Mouse (Mus musculus): ENCODE results near the gene Junb. TPM values are rescaled to one million over a fixed set of nuclear protein-coding genes. Genes with fewer than 3 reads are reported as not detected.

Gene Junb
- polyA plus RNA-seq, 1 experiment = 47.7 TPM

- Histone ChIP-seq H3K27ac (replicated peaks; ENCODE audit: low read depth, low read length) (peak overlapping the region; percentile 39; the same call in 1 of the 2 replicates), H3K4me3 (ENCODE audit: insufficient read depth, low read depth, low read length) (no peak overlapping the region), H3K4me1 (ENCODE audit: control insufficient read depth, insufficient read depth, insufficient read length, low read length) (peaks cover 16% of the 10 kb centered on the region)
Measured at GRCm38 (mm10) chr8:84981644-84982498, 3.4 kb upstream of the Junb start.

DNA sequence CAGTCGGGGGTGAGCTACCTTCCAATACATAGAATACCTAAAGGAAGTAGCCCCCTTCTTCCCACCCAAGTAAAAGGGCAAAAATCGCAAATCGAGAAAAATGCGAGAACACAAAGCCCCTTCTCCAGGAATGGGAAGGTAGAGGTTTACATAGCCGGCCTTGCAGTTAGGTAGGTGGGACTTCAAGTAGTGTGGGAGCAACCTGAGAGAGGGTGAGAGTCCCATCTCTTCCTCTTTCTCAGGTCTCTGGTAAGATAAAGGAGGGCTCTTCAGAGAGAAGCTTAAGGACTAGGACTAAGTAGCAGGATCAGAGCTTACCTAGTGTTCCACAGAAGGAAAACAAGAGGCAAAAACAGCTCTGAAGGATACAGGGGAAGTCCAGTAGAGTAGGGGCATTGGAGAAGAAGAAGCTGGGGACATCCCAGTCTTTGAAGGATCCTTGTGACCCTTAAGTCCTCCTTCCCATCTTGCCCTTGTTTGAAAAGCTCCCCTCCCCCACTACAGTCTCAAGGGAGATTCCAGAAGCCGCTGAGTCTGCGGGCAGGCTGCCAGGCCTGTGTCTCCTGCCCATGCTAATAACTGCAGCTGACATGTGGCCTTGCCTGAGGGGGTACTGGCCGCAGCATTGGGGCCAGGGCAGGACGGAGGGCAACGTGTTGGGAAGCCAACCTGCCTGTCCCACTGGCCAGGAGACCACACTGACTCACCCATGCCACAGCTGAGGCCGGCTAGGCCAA lies 2.3 kb upstream of the Junb start:
- H3K4me1 ChIP-seq (ENCODE audit: control insufficient read depth, insufficient read depth, insufficient read length, low read length) = peaks cover 16% of the 10 kb centered on the region
- peak overlapping the region; percentile 55 for H3K4me3 ChIP-seq (ENCODE audit: insufficient read depth, low read depth, low read length)
- peak overlapping the region; percentile 79 for H3K27ac ChIP-seq (replicated peaks; ENCODE audit: low read depth, low read length)

- Histone ChIP-seq H3K4me3 (ENCODE audit: insufficient read depth, low read depth, low read length) (peak overlapping the region; percentile 55), H3K27ac (replicated peaks; ENCODE audit: low read depth, low read length) (peak overlapping the region; percentile 97), H3K4me1 (ENCODE audit: control insufficient read depth, insufficient read depth, insufficient read length, low read length) (peaks cover 13% of the 10 kb centered on the region)
Measured at GRCm38 (mm10) chr8:84979599-84980421, 1.3 kb upstream of the Junb start.

DNA sequence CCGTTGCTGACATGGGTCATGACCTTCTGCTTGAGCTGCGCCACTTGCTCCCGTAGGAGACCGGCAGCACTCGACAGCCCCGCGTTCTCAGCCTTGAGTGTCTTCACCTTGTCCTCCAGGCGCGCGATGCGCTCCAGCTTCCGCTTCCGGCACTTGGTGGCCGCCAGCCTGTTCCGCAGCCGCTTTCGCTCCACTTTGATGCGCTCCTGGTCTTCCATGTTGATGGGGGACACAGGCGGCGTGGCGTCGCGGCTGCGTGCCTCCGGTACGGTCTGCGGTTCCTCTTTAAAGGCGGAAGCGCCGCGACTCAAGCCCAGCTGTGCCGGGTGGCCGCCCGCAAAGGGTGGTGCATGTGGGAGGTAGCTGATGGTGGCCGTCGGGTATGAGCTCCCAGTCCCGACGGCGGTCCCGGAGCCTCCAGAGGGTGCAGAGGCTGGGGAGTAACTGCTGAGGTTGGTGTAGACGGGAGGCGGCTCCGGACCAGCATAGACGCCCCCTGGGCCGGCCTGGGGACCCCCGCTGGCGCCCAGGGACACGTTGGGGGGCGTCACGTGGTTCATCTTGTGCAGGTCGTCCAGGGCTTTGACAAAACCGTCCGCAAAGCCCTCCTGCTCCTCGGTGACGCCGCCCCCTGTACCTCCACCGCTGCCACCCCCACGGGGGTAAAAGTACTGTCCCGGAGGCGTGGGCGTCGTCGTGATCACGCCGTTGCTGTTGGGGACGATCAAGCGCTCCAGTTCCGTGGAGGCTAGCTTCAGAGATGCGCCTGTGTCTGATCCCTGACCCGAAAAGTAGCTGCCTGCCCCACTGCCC lies 877 bp downstream of the Junb start:
- Histone ChIP-seq H3K27ac (replicated peaks; ENCODE audit: low read depth, low read length) (peak overlapping the region; percentile 92), H3K4me1 (ENCODE audit: control insufficient read depth, insufficient read depth, insufficient read length, low read length) (peaks cover 11% of the 10 kb centered on the region), H3K4me3 (ENCODE audit: insufficient read depth, low read depth, low read length) (peak overlapping the region; percentile 83)

DNA sequence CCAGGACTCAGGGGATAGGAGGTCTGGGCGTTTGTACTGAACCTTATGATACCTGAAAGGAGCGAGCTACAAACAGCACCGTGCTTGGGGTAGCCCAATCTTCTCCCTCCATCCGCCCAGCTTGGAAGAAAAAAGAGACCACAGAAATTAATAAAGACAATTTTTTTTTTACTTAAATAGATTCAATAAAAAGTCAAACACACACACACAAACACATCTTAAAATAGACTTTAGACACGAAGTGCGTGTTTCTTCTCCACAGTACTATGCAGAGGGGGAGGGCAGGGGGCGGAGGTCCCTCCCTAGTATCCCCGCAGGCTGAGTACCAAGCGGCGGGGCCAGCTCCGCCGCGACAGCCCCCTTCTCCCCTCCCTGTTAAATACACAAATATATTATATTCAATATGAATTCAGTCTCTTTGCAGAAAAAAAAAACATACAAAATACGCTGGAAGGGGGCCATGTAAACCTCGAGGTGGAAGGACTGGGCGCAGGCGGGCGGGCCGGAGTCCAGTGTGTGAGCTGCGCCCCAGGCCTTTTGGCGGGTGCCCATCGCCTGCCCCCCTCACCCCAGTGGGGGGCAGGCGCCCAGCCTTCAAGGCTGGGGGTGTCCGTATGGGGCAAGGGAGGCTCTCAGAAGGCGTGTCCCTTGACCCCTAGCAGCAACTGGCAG lies 1.6 kb downstream of the Junb start:
- Histone ChIP-seq H3K27ac (replicated peaks; ENCODE audit: low read depth, low read length) (peak overlapping the region; percentile 92), H3K4me1 (ENCODE audit: control insufficient read depth, insufficient read depth, insufficient read length, low read length) (peaks cover 11% of the 10 kb centered on the region)

GRCm38 (mm10) chr8:84976031-84976762 lies 2.3 kb downstream of the Junb start:
- H3K4me3 ChIP-seq (ENCODE audit: insufficient read depth, low read depth, low read length) = peak overlapping the region; percentile 83
- H3K27ac ChIP-seq (replicated peaks; ENCODE audit: low read depth, low read length) = peak overlapping the region; percentile 92
- peaks cover 9% of the 10 kb centered on the region for H3K4me1 ChIP-seq (ENCODE audit: control insufficient read depth, insufficient read depth, insufficient read length, low read length)

More for the DNA sequence above, 1.6 kb downstream of the Junb start:
- H3K4me3 ChIP-seq (ENCODE audit: insufficient read depth, low read depth, low read length) = peak overlapping the region; percentile 83

DNA sequence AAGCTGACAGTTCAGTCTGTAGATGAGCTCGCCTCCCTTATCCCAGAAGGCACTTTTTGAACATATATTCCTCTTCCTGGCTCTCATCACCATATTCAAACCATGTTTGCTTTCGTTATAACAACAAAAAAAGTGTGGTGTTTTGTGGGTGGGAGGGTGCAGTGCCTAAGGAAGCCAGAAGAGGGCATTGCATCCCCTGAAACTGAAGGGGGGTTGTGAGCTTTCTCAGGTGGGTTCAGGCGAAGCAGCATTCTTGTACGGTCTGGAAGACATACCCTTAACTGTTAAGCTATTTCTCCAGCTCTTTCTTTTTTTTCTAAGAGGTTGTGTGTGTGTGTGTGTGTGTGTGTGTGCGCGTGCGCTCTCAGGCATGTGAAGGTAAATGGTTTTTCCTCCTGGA lies 3.1 kb downstream of the Junb start:
- Histone ChIP-seq H3K27ac (replicated peaks; ENCODE audit: low read depth, low read length) (peak overlapping the region; percentile 91), H3K4me1 (ENCODE audit: control insufficient read depth, insufficient read depth, insufficient read length, low read length) (peaks cover 2% of the 10 kb centered on the region; the same call in 1 of the 2 replicates), H3K4me3 (ENCODE audit: insufficient read depth, low read depth, low read length) (peak overlapping the region; percentile 83)

GRCm38 (mm10) chr8:84974543-84975142 lies 3.9 kb downstream of the Junb start:
- Histone ChIP-seq H3K4me3 (ENCODE audit: insufficient read depth, low read depth, low read length) (no peak overlapping the region), H3K4me1 (ENCODE audit: control insufficient read depth, insufficient read depth, insufficient read length, low read length) (0 out of 2 replicates have a peak, but pooled peaks cover 2% of the 10 kb centered on the region), H3K27ac (replicated peaks; ENCODE audit: low read depth, low read length) (no peak overlapping the region)

DNA sequence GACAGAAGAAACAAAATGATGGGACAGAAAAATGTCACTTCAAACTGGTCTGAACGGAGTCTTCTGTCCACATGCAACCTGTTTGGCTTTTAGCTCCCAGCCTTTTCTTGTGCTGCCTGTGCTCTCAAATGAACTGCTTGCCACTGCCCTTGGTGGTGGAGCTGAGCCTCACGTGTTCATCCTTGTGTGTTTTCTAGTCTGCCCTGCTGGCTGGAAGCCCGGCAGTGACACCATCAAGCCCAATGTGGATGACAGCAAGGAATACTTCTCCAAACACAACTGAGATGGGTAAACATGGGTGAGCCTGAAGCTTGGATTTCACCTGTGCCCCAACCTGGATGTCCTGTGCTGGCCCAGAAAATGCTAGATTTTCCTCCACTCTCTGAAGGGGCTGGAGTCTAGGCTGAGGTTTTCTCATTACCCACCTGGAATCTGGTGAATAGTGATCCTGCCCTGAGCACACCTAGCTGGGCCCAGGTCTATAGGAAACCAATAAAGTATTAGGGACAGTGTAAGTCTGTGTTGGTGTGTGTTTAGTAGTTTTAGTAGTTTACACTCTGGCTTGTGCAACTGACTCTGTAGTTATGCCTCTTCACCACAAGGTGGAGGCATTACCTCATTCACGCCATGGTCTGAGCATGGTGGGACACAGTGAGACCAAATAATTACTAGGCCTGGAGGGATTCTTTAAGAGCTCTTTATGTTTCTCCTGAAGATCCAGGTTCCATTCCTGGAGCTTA lies 4.5 kb downstream of the Junb start:
- no peak overlapping the region for H3K27ac ChIP-seq (replicated peaks; ENCODE audit: low read depth, low read length)
- H3K4me3 ChIP-seq (ENCODE audit: insufficient read depth, low read depth, low read length) = no peak overlapping the region
- 0 out of 2 replicates have a peak, but pooled peaks cover 2% of the 10 kb centered on the region for H3K4me1 ChIP-seq (ENCODE audit: control insufficient read depth, insufficient read depth, insufficient read length, low read length)

- Histone ChIP-seq H3K4me3 (ENCODE audit: insufficient read depth, low read depth, low read length) (no peak overlapping the region), H3K4me1 (ENCODE audit: control insufficient read depth, insufficient read depth, insufficient read length, low read length) (peaks cover 6% of the 10 kb centered on the region; the same call in 1 of the 2 replicates), H3K27ac (replicated peaks; ENCODE audit: low read depth, low read length) (no peak overlapping the region)
Measured at GRCm38 (mm10) chr8:84973079-84973478, 5.4 kb downstream of the Junb start.

DNA sequence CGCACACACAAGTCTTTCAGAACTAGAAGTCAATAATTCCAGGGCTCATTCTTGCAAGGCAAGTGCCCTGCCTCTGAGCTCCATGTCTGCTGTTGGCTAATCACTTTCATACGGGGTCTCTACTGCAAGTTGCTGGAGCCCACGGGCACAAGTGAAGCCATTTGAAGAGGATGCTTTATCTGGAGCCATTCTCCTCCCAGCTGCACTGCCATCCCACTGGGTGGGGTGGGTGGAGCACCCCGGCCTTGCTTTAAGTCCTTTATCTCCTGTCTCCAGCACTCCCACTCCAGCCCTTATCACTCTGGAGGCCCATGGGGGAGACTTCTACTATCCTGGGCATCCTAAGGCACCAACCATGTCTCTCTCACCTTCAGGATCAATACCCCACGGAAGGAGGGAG lies 7.6 kb downstream of the Junb start:
- H3K4me1 ChIP-seq (ENCODE audit: control insufficient read depth, insufficient read depth, insufficient read length, low read length) = peaks cover 8% of the 10 kb centered on the region; the same call in 1 of the 2 replicates
- peak overlapping the region; percentile 87 for H3K4me3 ChIP-seq (ENCODE audit: insufficient read depth, low read depth, low read length)
- no peak overlapping the region for H3K27ac ChIP-seq (replicated peaks; ENCODE audit: low read depth, low read length)

GRCm38 (mm10) chr8:84970135-84970790 lies 8.3 kb downstream of the Junb start:
- peak overlapping the region; percentile 44 for H3K27ac ChIP-seq (replicated peaks; ENCODE audit: low read depth, low read length)
- H3K4me1 ChIP-seq (ENCODE audit: control insufficient read depth, insufficient read depth, insufficient read length, low read length) = peaks cover 10% of the 10 kb centered on the region; the same call in 1 of the 2 replicates
- H3K4me3 ChIP-seq (ENCODE audit: insufficient read depth, low read depth, low read length) = peak overlapping the region; percentile 87

All from brown adipose tissue, adult 24 weeks (tissue).